Mouse (Mus musculus) kidney, postnatal 25 days (tissue): ENCODE results near the gene Fam8a1.

Experiments
- DNase-seq, 2 experiments: peaks; one replicate each; pipeline ENCODE4 v3.0.0; 2021; ENCODE audit warnings: mixed read lengths in 2 of 2

The Fam8a1 gene

DNA sequence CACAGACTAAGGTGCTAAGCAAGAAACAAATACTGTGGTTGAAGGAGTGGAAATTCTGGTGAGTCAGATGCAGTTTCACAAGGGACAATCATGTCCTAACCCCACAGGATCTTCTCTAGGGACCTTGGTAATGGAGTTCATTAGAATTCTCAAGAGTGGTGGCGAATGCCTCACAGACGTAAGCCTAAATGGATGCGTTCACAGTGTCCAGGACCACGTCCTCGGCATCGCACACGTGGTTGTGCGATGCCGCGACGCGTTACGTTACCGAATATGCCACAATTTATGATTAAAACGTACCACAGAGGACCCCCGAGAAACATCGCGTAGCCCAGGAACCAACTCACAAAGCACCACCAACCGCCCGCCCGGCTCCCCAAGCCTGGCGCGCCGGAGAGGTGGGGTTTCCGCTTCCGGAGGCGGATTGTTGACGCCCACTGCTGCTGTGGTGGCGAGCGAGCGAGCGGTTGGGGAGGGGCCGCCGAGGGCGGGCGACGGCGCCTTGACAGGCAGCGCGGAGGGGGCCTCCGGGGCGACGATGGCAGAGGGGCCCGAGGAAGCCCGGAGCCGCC is at the start of gene Fam8a1:
TSS of gene Fam8a1 (plus strand) at position 475 of the 572 bp plus-strand sequence.
- peak; percentile 89 to 94 for DNase-seq

DNA sequence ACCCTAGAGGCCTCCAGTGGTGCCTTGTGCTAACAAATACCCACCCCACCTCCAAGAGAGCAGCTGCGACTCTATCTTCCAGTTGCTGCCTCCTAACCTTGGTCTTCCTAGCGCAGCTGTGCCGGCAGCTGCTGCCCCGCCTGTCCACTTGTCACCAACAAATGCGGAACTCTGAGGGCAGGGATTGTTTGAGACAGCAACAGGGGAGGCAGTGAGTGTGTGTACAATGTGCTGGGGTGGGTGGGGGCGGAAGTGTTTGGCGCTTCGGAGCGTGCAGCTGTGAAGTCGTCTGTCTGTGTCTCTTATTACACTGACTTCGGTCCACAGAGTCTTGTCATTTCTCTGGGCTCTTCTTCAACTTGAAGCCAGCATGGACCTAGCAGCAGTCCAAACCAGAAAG is 49.7 kb upstream of the Fam8a1 start:
- DNase-seq = no peak

DNA sequence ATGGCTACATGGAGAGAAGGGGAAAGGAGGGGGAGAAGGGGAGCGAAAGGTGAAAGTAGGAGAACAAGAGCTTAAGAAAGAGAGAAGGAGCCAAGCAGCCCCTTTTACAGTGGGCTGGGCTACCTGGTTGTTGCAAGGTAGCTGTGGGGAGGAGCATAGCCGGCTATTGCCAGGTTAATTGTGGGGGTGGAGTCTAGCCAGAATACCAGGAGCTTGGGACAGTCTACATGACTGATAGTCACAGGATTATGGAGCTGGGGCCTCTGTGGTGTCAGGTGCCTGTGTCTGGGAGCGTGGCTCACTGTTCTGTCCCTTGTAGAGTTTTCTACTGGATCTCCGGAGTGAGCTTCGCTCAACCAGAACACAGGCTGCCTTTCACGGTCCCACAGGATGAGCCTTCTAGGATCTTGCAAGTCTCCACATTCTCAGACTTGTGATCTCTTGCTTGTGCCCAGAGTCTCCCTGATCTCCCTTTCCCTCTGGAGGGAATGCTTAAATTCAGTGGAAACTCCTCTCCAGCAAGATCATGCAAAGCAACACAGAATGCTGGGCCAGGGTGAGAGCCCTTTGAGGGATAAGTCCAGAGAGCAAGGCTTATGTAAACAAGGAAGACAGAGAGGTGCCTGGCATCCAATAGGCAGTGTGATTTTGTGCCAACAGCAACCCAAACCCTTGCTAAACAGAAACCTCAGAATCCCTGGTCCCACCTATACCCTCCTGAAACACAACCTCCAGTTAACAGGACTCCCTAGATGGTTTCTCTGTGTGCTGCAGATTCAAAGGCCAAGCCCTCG is 48.2 kb upstream of the Fam8a1 start:
- DNase-seq = peak in 1 of 2 experiments; percentile 45

DNA sequence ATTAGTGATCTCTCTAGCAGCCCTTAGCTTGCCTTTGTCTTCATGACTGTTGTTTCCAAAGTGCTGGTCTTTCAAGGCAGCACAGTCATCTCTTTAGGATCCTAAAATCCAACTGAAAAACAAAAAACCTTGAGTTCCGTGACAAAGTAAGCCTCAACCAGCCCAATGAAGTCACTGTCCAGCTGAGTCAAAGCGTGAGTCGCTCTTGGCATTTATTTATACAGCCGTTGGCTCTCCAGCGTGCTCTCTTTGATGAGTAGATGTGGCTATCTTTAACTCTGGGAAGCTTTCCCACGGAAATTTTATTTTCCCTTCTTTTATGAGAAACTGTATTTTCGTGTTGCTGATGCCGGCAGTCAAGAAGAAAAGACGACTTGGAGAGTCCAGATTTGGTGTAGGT is 42.7 kb upstream of the Fam8a1 start:
- no peak for DNase-seq

DNA sequence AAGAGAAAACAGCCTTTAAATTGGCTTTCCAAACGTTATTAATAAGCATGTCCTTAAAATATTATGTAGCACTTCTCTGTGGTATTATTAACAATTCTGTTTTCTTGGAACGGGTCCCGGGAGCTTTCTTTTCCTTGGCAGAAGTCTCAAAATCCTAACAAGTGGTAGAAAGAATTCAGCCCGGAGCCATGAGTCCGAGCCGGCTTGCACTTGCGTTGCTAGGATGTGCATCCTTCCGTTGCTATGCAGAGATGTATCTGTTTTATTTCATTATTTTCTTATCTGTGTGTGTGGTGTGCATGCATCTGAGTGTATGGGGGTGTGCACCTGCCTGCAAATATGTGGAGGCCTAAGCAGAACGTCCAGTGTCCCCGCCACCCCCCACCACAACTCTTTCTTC is 41.5 kb upstream of the Fam8a1 start:
- DNase-seq = peak in 1 of 2 experiments; percentile 8

DNA sequence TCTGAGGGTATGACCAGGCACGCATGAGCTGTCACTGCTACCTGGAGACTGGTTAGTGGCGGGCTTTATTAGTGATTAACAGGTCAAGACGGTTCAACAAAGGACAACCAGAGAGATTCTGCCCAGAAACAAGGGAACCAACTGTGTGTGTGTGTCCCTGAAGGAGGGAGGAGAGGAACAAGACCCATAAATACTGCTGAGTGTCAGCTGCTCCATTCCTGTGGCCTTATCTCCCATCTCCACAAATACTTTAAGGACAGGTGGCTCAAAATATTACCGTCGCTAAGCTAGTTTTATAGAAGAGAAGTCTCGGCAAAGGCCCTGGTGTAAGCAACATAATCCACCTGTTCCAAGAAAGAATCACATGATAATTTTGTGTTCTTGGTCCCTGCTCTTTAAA is 39.9 kb upstream of the Fam8a1 start:
- DNase-seq = no peak

DNA sequence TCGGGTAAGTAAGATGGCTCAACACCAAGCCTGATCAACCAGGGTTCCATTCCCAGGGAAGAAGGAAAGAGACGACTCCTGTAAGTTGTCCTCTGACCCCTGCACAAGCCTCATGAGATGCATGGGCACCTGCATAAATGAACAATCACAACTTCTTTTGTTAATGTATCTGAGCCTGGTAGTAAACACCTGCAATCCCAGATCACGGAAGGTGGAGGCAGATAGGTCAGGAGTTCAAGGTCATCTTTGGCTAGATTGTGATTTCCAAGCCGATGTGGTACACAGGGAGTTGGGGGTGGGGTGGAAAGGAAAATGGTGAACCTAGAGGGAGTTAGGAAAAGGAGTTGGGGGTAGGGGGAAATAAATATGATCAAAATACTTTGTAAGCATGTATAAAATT is 36.5 kb upstream of the Fam8a1 start:
- no peak for DNase-seq

DNA sequence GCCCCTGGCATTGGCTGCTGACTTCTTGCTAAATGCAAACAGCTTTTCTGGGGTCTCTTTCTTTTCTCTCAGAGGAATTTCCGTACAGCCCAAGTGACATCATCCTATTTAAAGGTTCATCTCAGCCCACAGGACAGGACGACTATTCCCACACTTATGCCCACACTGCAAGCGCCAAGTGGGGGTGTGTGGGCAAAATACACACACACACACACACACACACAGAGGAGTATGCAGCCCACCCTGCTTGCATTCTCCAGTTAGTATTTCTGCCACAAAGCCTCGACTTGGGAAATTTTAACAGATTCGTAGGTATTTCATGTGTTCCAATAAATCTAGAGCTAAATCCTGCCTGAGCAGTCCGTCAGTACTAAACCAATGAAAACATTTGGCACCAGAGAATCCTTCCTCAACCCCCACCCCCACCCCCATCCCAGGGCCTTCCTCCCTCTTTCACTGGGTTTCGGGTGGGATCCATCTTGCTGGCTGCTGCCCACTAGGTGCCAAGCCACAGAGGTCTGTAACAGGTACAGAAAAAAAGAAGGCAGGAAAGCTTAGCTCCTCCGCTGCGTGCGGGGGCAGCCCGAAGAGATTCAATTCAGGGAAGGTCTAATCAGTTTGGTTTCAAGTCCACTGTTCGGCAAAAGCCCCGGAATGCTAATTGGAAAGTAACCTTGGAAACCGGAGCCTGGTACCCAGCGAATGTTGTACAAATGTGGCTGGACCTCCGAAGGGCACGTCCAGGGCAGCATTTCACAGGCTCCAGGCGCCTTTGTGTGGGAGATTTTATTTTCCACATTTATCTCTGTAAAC is 35.8 kb upstream of the Fam8a1 start:
- DNase-seq = no peak

DNA sequence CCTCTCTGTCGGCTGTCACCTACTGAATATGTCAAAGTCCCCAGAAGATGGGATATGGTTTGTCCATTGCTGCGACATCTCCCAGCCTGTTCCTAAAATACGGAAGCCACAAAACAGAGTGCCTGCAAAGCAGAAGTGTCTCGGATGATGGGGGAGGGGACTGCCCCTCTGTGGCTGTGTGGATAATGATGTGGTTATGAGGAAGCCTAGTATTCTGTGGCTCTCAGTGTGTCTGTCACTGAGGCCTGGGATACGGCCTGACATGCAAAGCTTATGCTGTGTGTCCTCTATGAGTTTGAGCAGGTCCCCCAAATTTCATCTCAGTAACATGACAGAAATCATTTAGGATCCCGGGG is 35.2 kb upstream of the Fam8a1 start:
- no peak for DNase-seq

DNA sequence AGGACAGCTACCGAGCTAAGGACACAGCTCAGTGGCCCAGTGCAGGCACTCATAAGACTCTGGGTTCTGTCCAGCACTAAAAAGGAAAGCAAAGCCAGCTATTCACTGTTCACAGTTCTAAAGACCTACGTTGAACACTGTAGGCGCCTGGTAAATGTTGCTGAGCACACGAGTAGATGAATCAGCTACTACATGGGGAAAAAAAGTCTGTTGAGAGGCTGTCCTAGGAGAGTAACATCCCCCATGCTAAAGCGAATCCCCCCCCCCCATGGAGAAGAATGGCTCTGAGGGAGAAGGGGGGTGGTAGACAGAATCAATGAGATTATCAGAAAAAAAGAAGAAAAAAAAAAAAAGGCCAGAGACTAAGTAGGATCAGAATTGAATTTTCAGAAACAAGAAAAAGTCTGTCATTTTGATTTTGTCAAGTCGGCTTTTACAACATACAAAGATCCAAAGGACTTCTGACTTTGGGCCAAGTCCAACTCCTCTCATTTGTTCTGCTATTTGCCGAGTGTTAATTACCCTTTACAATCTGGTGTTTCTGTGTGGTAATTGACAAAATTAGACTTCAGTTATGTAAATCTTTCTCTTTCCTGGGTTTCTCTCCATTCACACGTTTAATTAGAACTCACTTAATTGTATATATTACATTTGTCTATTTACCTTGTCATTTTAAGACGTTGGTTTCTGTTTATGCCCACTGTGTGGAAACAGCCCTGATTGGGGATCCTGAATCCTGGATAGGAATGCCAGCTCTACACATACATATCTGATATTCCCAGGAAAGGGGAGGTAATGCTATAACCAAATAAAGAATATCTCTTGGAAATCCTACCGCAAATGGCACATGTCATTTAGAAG is 28.5 kb upstream of the Fam8a1 start:
- no peak for DNase-seq

DNA sequence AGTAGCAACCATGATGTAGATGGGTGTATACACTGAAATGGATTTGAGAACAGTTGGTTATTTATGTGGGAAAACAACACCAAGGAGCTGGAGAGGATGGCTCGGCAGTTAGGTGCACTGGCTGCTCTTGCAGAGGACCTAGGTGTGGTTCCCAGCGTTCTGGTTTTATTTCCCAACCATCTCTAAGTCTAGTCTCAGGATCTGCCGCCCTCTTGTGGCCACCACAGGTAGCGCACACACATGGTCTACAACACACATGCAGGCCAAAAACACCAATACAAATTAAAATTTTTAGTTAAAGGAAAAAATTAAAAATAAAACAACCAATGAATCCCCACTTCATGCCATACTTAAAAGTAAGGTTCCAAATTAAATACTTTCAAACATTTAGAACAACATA is 27.0 kb upstream of the Fam8a1 start:
- no peak for DNase-seq

DNA sequence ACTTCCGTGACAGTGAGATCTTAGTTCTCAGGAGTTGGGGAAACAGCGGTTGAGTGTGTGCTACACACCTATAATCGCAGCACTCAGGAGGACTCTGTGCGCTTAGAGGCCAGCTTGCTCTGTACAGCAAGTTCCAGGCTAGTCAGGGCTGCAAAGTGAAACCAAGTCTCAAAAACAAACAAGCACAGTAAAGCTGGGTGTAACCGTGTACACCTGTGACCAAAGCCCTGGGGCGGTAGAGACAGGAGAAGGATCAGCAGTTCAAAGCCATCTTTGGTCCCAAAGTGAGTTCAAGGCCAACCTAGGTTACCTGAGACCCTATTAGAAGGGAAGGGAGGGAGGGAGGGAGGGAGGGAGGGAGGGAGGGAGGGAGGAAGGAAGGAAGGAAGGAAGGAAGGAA is 25.1 kb upstream of the Fam8a1 start:
- DNase-seq = no peak

DNA sequence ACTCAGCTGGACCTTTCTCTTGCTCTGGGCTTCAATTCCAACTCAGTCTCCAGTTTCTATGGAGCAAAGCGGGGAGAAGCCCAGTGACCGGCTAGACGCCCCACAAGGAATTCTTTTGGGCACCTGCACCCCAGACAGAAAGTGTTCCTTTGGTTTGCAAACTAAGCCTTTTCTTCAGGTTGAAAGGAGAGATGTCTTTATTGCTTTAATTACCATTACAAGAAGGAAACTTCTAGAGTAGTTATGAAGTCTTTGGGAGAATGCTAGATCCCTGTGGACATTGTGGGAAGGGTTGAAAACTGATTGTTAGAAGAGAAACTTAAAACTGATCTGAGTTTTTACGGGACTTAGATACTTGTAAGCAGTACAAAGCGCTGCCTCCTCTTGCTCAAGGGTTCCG is 23.8 kb upstream of the Fam8a1 start:
- no peak for DNase-seq

DNA sequence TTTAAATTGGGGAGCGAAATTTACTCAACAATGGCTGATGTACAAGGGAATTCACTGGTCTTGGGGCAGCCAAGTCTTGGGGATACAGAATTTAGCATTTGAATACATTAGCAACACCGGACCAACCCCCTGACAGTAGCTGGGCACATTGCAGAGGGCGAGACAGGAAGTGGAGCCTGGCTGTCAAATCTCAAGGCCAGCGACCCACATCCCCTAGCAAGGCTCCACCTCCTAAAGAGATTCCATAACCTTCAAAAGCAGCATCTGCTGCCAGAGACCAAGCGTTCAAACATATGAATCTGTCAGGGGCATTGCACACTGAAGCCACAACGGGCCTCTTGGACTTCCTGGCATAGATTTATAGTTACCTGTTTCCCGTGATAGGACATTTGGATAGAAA is 17.5 kb upstream of the Fam8a1 start:
- DNase-seq = no peak

DNA sequence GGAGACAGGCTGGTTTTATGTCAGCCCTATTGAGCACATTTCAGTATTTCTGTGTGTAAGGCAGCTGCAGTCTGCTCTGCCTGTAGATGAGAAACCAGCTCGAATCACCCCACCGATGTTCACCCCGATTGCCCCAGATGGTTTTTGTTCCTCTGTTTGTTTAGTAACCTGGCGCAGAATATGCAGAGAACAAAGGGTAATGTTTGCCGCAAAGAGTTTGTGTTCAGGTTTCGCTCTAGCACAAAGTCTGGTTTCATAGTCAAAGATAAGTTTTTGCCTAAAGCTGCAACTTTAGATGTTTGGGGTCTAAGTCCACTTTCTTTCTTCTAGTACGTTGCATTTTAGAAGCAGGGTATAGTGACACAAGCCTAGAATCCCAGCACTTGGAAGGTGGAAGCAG is 16.7 kb upstream of the Fam8a1 start:
- DNase-seq = no peak

DNA sequence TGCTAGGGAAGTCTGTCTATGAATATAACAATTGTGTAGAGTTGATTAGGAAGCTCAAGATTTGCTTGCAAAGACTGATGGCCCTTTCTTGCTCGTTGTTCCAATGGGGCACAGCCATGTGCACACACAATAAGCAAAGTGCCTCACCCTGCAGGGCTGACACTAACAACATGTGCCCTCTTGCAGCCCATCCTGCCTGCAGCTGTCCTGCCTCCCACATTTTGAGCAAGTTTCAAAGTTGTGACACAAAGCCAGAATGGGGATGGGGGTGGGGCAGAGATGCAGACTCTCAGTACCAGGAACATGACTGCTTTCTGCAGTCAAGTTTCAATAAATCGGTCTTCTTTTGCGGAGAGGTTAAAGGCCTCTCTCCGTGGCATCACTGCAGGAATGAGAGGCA is 15.7 kb upstream of the Fam8a1 start:
- DNase-seq = no peak

DNA sequence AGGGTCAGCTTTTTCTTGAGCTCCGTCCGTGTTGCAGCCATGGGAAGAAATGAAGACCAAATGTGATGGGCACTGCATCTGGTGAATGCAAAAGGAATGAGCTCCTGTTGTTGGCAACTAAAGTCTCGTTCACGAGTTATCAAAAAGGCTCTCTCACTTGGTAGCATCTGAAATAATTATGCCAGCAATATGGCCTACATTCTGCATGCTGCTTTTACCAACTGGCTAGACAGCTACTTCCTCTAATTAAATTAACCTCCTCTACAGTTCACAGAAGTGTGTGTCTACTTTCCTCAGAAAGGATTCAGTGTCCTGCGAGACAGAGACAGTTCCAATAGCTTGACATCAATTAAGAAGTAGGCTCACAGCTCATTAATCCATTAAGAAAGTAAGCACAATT is 14.8 kb upstream of the Fam8a1 start:
- no peak for DNase-seq

DNA sequence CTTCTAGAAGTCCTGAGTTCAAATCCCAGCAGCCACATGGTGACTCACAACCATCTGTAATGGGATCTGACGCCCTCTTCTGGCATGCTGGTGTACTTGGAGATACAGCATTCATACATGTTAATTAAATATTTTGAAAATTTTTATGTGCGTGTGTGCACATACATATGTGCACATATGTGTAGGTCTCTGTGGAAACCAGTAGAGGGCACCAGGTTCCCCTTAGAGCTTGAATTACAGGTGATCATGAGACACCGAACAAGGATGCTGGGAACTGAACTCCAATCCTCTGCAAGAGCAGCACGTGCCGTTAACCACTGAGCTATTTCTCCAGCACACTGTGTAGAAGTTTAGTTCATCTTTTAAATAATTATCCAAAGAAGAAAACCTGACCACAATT is 10.1 kb upstream of the Fam8a1 start:
- DNase-seq = no peak

DNA sequence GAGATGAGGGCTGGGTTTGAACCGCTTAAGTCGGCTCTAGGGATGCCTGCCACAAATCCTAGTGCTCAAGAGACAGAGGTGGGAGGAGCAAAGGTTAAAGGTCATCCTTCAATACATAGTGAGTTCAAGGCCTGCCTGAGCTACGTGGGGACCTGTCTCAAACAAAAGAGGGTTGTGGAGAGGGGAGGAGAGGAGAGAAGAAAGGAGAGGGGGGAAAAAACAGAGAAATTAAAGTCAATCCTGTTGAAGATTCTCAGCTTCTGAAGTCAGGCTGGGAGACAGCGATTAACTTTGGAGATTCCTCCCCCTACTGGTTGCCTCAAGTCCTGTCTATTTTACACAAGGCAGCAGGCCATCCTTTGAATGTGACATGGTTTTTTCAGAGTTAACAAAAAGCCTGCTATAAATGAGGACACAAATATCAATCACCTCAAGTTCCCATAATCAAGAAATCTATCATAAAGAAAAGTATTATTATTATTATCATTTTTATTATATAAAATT is 5.8 kb upstream of the Fam8a1 start:
- DNase-seq = peak in 1 of 2 experiments; percentile 3

DNA sequence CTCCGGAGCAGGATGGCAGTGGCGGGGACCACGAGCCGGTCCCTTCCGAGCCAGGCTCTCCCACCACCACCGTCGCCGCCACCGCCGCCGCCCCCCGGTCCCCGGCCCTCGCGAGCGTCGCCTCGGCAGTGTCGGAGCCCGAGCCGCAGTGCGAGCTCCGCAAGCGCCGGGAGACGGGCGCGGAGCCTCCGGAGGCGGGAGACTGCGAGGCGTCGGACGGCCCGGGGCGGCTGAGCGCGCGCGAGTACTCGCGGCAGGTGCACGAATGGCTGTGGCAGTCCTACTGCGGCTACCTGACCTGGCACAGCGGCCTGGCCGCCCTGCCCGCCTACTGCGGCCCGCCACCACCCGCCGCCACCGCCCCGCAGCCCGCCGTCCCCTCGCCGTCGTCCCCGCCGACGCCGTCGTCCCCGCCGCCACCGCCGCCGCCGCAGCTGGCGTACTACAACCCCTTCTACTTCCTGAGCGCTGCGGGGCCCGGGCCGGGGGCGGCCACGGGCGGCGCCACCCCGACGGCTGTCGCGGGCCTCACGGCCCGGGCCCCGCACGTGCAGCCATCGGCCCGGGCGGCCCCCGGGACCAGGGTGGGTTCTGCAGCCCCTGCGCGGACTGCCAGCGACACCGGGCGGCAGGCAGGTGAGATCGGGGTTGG is 424 bp downstream of the Fam8a1 start:
- DNase-seq = peak; percentile 5 to 51

DNA sequence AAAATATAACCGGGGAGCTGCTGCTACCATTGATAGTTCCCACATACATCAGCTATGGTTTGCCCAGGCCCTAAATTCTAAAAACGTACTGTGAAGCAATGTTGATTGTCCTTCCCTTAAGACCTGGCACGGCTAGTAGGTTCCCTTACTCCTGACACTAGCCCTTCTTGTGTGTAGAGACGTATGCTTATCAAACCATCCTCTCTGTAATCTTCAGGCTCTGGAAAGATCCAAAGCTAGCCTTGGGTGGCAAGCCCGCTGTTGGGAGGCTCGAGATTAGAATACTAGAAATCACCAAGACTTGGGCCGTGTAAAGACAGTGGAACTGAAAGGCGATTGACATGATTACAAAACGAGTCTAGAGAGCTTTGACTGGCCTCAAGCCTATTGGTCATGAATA is 1.2 kb downstream of the Fam8a1 start:
- no peak for DNase-seq

DNA sequence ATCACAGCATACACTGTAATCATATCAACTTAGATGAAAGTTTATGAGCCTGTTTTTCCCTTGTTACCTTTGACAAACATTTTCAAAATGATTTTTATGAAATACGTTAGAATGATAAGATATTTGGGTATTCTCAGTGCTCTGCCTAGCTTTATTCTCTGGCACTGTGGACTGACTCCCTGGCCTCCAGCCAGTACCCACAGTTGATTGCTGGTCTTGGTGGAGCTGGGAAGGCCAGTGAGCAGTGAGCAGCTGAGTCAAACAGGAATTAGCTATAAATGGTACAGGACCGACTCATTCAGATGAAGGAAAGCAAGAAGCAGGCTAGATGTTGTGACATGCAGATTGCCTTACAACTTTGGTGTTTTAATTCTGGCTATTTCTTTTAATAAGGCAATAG is 5.3 kb downstream of the Fam8a1 start:
- peak in 1 of 2 experiments; percentile 18 for DNase-seq
